Mouse (Mus musculus) left cerebral cortex, postnatal 14 days (tissue): ENCODE measurements around the gene Treh. TPM values are rescaled to one million over a fixed set of nuclear protein-coding genes. Genes with fewer than 3 reads are reported as not detected.

Experiments
- DNase-seq, 2 experiments: peaks; one replicate each; pipeline ENCODE4 v3.0.0; 2021 to 2022; ENCODE audit warnings: low spot score in 2 of 2, mixed read lengths in 1 of 2
- intact Hi-C: fragments of 180-260 bp; cut with DNase I; formaldehyde crosslinking; loops from one replicate; pipeline ENCODE4 v1.15.1; 2025
- total RNA-seq, 2 experiments: library from RNA; stranded (reverse); gene quantifications; 2 replicates each; pipeline ENCODE4 v1.2.3; 2021

Treh gene
- total RNA-seq, 2 experiments from 2014 or later, result not detected

DNA sequence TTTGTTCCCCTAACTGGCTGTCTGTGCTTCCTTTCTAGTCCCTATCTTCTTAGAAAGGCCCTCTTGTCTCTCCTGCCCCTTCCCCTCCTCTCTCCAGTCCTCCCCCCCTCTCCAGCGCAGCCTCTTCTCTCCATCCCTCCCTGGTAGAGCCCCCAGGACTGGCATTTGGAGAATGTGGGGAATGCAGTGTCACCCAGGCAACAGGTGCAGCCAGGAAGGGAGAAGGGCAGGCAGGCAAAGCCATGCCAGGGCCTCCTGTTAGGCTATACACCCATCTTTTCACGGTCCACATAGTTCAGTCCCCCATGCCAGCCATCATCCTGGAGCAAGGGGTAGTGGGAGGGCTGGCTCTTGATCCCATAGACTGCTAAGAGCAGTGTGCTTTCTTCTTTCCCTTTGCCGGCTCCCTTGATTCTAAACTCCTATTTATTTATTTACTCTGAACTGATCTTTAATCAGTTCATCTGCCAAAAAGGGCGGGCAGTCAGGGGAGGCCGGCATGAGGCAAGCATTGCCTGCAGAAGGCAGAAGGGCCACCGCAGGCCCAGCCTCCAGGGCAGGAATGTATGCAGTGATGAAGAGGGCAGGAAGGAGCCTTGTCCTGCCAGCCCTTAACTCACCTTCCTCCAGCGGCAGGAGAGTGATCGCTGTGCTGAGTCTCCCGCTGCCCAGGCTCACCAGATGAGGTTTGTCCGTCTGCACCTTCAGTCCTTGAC, 53.6 kb downstream of the Treh start:
- no peak for DNase-seq
- intact Hi-C loops, result no loop called here

DNA sequence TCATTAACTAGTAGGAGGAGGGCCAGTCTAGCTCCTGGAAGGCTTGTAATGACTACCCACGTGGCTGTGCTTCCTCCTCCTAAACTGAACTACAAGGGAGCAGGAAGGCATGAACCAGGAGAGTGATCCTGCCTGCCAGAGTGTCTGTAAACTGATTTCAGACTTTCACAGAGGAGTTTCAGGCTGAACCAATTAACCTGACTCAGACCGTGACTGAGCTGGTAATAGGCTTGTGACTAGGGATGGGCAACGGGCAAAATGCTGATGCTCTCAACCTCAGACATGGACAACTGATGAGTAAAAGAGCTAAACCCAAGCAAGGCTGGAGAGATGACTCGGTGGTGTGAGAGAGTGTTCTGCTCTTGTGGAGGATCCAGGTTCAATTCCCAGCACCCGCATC, 54.4 kb downstream of the Treh start:
- intact Hi-C loops, result no loop called here
- DNase-seq, result no peak

DNA sequence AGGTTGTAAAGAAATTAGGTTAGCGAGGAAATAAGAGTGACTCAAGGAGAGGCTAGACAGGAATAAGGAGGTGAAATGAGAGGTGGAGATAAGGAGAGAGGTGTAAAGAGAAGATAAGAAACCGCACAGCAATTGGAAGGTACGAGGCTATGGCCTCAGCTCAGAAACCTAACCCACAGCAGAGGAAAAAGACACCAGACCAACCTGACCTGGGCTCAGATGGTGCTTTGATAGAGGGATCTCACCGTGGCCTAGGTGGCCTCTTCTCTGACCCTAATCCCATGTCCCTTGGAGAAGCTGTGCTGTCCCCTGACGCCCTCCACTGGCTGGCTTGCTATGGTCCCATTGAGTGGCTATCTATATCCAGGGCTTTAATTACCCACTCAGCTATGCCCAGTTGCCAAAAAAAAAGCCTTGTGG, 59.1 kb downstream of the Treh start:
- intact Hi-C loops, result no loop called here
- no peak for DNase-seq

GRCm38 (mm10) chr9:44732921-44733530, 60.0 kb downstream of the Treh start:
- no peak for DNase-seq
- intact Hi-C loops, result no loop called here

DNA sequence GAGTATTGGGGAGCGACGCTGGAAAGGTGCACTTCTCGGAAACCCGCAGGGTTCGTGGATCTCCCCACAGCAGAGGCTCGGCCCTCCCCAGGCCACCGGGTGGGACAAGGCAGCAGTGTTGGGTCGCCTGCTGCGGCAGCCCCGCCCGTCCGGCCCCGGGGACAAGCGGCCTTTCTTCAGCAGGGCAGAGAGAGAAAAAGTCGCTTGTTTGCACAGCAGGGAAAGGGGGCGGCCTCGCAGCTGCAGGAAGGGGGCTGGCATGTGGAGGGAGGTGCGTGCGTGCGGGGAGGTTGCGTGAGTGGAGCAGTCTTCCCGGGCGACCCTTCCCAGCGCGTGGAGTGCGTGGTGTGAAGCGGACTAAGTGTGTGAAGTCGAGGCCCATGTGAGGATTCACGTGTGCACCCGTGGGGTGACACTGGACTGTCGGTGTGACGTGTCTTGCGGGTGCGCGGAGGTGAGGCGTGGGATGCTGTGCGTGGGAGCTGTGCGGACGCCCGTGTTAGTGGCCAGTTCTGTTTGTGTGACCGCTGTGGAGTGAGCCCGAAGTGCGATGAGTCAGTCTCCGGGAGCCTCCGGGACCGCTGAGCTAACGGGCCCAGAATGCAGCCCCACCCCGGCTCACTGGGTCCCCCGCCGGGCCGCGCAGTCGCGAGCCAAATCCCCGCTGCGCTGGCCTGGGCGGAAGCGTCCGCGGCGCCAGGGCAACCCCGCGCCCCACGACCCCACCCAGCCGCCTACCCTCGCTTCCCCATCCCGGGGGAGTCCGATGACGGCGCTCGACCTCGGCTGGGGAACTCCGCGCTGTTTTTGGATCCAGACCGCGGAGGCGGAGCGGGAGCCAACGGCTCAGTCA, 60.9 kb downstream of the Treh start:
- intact Hi-C loops, result loop anchor here (1.0 kb wide), 1 partner anchor 79 kb away; no protein-coding TSS in a partner anchor
- DNase-seq, result no peak

DNA sequence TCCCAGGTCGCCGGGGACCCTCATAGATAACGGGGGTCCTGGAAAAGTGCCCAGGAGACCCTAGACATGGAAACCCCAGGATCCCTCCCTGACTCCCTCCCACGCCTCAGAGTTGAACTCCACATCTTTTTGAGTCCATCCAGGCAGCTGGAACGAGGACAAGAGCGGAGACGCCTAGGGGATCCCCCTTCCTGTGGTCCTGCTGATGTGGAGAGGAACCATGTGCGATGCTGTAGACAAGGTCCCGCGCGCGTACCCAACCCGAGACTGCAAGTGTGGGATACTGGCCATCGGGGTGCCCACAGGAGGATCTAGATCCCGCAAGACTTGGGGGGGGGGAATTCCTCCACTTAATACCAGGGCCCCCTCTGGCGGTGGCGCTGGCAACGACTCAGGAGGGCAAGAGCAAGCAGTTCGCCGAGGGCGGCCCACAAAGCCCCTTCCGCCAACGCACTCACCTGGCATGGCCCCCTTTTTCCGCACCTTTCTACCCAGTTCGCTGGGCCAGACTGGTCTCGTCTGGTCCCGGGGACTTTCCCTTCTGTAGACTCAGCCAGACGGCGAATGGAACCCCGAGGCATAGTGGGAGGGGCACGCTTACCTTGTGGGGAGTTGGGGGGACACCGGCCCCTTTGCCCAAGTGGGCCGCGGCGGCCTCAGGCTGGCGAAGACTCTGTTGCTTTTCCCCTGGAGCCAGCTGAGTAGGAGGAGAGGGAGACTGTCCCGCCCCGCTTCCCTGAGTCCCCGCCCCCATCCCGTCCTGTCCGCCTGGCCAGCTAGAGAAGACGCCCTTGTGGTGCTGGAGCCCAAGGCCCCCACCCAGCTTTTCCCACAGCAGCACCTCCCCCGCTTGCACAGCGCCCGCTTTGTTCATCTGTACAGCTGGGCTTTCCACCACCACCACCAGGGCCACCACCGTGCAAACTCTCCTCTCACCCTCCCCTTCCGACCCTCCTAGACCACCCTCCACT, 61.8 kb downstream of the Treh start, which contains the start of gene Phldb1:
Phldb1 (minus strand) TSS at position 675 of the 971 bp plus-strand sequence.
- DNase-seq, result peak in 1 of 2 experiments; percentile 61

GRCm38 (mm10) chr9:44735886-44736285, 62.9 kb downstream of the Treh start:
- no peak for DNase-seq
- intact Hi-C loops, result no loop called here

More for the DNA sequence above, 61.8 kb downstream of the Treh start, which contains the start of gene Phldb1:
- intact Hi-C loops, result loop anchor here (1.0 kb wide), 1 partner anchor 80 kb away; no protein-coding TSS in a partner anchor

Other genes with a start within 250 kb of the Treh start
- not detected for gene Foxr1, start 232.1 kb upstream of the Treh start, total RNA-seq
- not detected for gene Upk2, start 218.3 kb upstream of the Treh start, total RNA-seq
- gene Bcl9l, start 190.4 kb upstream of the Treh start, total RNA-seq, result 10 to 100 TPM; 76.2 to 84.8 TPM
- gene Cxcr5, start 111.4 kb upstream of the Treh start, total RNA-seq, result not detected
- 100 to 1,000 TPM; 110 to 112 TPM for gene Ddx6, start 68.3 kb upstream of the Treh start, total RNA-seq
- 10 to 100 TPM; 62.4 to 65.7 TPM for gene Phldb1, start 62.0 kb downstream of the Treh start, total RNA-seq
- gene Arcn1, start 94.6 kb downstream of the Treh start, total RNA-seq, result 10 to 100 TPM; 91.2 to 97.7 TPM
- 10 to 100 TPM; 68.2 to 85.5 TPM for gene Ift46, start 94.7 kb downstream of the Treh start, total RNA-seq
- 10 to 100 TPM; 36.5 to 41.3 TPM for gene Tmem25, start 126.1 kb downstream of the Treh start, total RNA-seq
- gene Ttc36, start 129.8 kb downstream of the Treh start, total RNA-seq, result 1 to 10 TPM in 1 of 2 experiments, under 1 TPM in 1; 0.78 to 1.4 TPM
- 10 to 100 TPM; 44.2 to 54.4 TPM for gene Kmt2a, start 208.1 kb downstream of the Treh start, total RNA-seq
- gene Atp5l, start 247.5 kb downstream of the Treh start, total RNA-seq, result 100 to 1,000 TPM; 372 to 384 TPM